Mouse (Mus musculus) CH12.LX (cell line): Measurements from ENCODE around the gene Ank3. TPM values are rescaled to one million over a fixed set of nuclear protein-coding genes. Genes with fewer than 3 reads are reported as not detected.

ENCODE experiments used
- DNase-seq: peaks from one replicate; pipeline ENCODE4 v3.0.0-alpha.2; 2013; ENCODE audit errors: extremely low read depth
- H3K27ac ChIP-seq: 2 replicates; pipeline ENCODE4 v1.5.1; 2012; ENCODE audit warnings: low read depth, mild to moderate bottlenecking, control low read depth, moderate library complexity; ENCODE audit not compliant: insufficient read depth
- H3K27me3 ChIP-seq: replicated peaks from 2 replicates; pipeline ENCODE3; 2012; ENCODE audit warnings: inconsistent platforms
- H3K36me3 ChIP-seq, 2 experiments: replicated peaks in 1 of 2; 2 replicates each; pipeline versions ENCODE3 to v1.6.1; 2012; ENCODE audit warnings: inconsistent platforms in 1 of 2, low read length in 1 of 2, mild to moderate bottlenecking in 1 of 2, mixed read lengths in 1 of 2, moderate library complexity in 1 of 2; ENCODE audit not compliant: control insufficient read depth in 1 of 2, insufficient read depth in 1 of 2
- H3K4me1 ChIP-seq, 2 experiments: 2 replicates each; pipeline ENCODE4 v1.6.1; 2012; ENCODE audit warnings: inconsistent platforms in 1 of 2, moderate library complexity in 1 of 2; ENCODE audit not compliant: insufficient read depth in 2 of 2, control insufficient read depth in 1 of 2
- H3K4me2 ChIP-seq: 2 replicates; pipeline ENCODE4 v1.6.1; 2012; ENCODE audit warnings: low read depth, mild to moderate bottlenecking, control low read depth; ENCODE audit not compliant: poor library complexity, insufficient read depth, severe bottlenecking
- H3K4me3 ChIP-seq, 3 experiments: fragments of 150-350 bp in 1 of 3; sonication (generic) in 1 of 3; replicated peaks in 1 of 3; 2 replicates each; pipeline versions ENCODE3 to v1.5.1; 2011 to 2012; ENCODE audit warnings: low read depth in 2 of 3, low read length in 2 of 3, mild to moderate bottlenecking in 2 of 3, moderate library complexity in 2 of 3, control low read depth in 1 of 3, improper control_type of control experiment in 1 of 3, inconsistent platforms in 1 of 3, mixed read lengths in 1 of 3; ENCODE audit not compliant: poor library complexity in 1 of 3
- H3K79me2 ChIP-seq: replicated peaks from 2 replicates; pipeline ENCODE4 v1.6.1; 2012; ENCODE audit warnings: mild to moderate bottlenecking, moderate library complexity; ENCODE audit not compliant: control insufficient read depth, poor library complexity, insufficient read depth, severe bottlenecking; ENCODE audit errors: extremely low read depth
- H3K9ac ChIP-seq: 2 replicates; pipeline ENCODE4 v1.6.1; 2012; ENCODE audit warnings: low read depth, mild to moderate bottlenecking, control low read depth, moderate library complexity; ENCODE audit not compliant: insufficient read depth
- H3K9me3 ChIP-seq: replicated peaks from 2 replicates; pipeline ENCODE3; 2012; ENCODE audit warnings: low read length, inconsistent platforms, mixed read lengths
- BHLHE40 ChIP-seq: IDR thresholded peaks from 2 replicates; pipeline ENCODE4 v1.6.1; 2011; ENCODE audit warnings: mild to moderate bottlenecking, low read depth, low read length, improper control_type of control experiment
- CHD1 ChIP-seq: IDR thresholded peaks from 2 replicates; pipeline ENCODE4 v1.6.1; 2012; ENCODE audit warnings: low read depth, low read length, improper control_type of control experiment, inconsistent platforms
- CTCF ChIP-seq, 2 experiments: IDR thresholded peaks in 1 of 2; conservative IDR thresholded peaks in 1 of 2; 2 replicates each; pipeline ENCODE4 v1.5.1; 2011 to 2012; ENCODE audit warnings: low read depth in 2 of 2, low read length in 2 of 2, improper control_type of control experiment in 1 of 2, inconsistent platforms in 1 of 2, mild to moderate bottlenecking in 1 of 2, moderate library complexity in 1 of 2
- E2F4 ChIP-seq: IDR thresholded peaks from 2 replicates; pipeline ENCODE4 v1.6.1; 2011; ENCODE audit warnings: low read depth, low read length, improper control_type of control experiment; ENCODE audit not compliant: insufficient replicate concordance
- ELF1 ChIP-seq: IDR thresholded peaks from 2 replicates; pipeline ENCODE4 v1.6.1; 2014; ENCODE audit warnings: low read depth, mild to moderate bottlenecking, inconsistent platforms, low read length, improper control_type of control experiment
- ETS1 ChIP-seq: conservative IDR thresholded peaks from 2 replicates; pipeline ENCODE4 v1.6.1; 2012; ENCODE audit warnings: low read depth, mild to moderate bottlenecking, inconsistent platforms, low read length, improper control_type of control experiment, moderate library complexity
- IRF4 ChIP-seq: IDR thresholded peaks from 2 replicates; pipeline ENCODE4 v1.6.1; 2014; ENCODE audit warnings: low read depth, mild to moderate bottlenecking, inconsistent platforms, low read length, improper control_type of control experiment
- JUND ChIP-seq: conservative IDR thresholded peaks from 2 replicates; pipeline ENCODE4 v1.6.1; 2011; ENCODE audit warnings: low read depth, low read length, improper control_type of control experiment
- KAT2A ChIP-seq: IDR thresholded peaks from 2 replicates; pipeline ENCODE4 v1.6.1; 2012; ENCODE audit warnings: low read length, improper control_type of control experiment, inconsistent platforms; ENCODE audit not compliant: insufficient replicate concordance
- MAX ChIP-seq: IDR thresholded peaks from 2 replicates; pipeline ENCODE4 v1.6.1; 2011; ENCODE audit warnings: low read length, improper control_type of control experiment
- MAZ ChIP-seq: IDR thresholded peaks from 2 replicates; pipeline ENCODE4 v1.6.1; 2012; ENCODE audit warnings: low read depth, mild to moderate bottlenecking, inconsistent platforms, low read length, improper control_type of control experiment, moderate library complexity
- NELFE ChIP-seq: IDR thresholded peaks from 2 replicates; pipeline ENCODE4 v1.6.1; 2011; ENCODE audit warnings: low read depth, low read length, improper control_type of control experiment
- PAX5 ChIP-seq: IDR thresholded peaks from 2 replicates; pipeline ENCODE4 v1.6.1; 2012; ENCODE audit warnings: low read length, inconsistent platforms, mixed read lengths
- POLR2A ChIP-seq: IDR thresholded peaks from 2 replicates; pipeline ENCODE4 v1.6.1; 2011; ENCODE audit warnings: low read depth, mild to moderate bottlenecking, improper control_type of control experiment, low read length
- POLR2AphosphoS2 ChIP-seq: IDR thresholded peaks from 2 replicates; pipeline ENCODE4 v1.6.1; 2011; ENCODE audit warnings: low read depth, low read length, improper control_type of control experiment
- RCOR1 ChIP-seq: conservative IDR thresholded peaks from 2 replicates; pipeline ENCODE4 v1.6.1; 2012; ENCODE audit warnings: low read depth, mild to moderate bottlenecking, inconsistent platforms, low read length, improper control_type of control experiment
- SMC3 ChIP-seq: IDR thresholded peaks from 2 replicates; pipeline ENCODE4 v1.6.1; 2011; ENCODE audit warnings: low read depth, low read length, improper control_type of control experiment
- TBP ChIP-seq: conservative IDR thresholded peaks from 2 replicates; pipeline ENCODE4 v1.6.1; 2011; ENCODE audit warnings: low read depth, low read length, improper control_type of control experiment
- UBTF ChIP-seq: IDR thresholded peaks from 2 replicates; pipeline ENCODE4 v1.6.1; 2012; ENCODE audit warnings: low read depth, mild to moderate bottlenecking, inconsistent platforms, low read length, improper control_type of control experiment, moderate library complexity
- USF2 ChIP-seq: conservative IDR thresholded peaks from 2 replicates; pipeline ENCODE4 v1.6.1; 2011; ENCODE audit warnings: low read depth, low read length, improper control_type of control experiment
- ZNF384 ChIP-seq: IDR thresholded peaks from 2 replicates; pipeline ENCODE4 v1.6.1; 2012; ENCODE audit warnings: low read depth, low read length, improper control_type of control experiment, inconsistent platforms
- dilution Hi-C: fragments of 300-500 bp; cut with MboI; formaldehyde crosslinking; loops from 2 replicates; pipeline ENCODE4 v1.14.3; 2020; ENCODE audit warnings: low sequenced_read_pairs; ENCODE audit not compliant: extremely low pct_unique_long_range_greater_than_20kb, extremely low pct_ligation_motif_present
- in situ Hi-C: fragments of 300-500 bp; cut with MboI; formaldehyde crosslinking; loops from 3 replicates; pipeline ENCODE4 v1.14.3; 2019; ENCODE audit warnings: low sequenced_read_pairs, low pct_ligation_motif_present, low pct_unique_long_range_greater_than_20kb, mixed read lengths
- polyA plus RNA-seq: library from polyadenylated mRNA; unstranded; fragments of >175 nt; gene quantifications from 2 replicates; pipeline ENCODE4 v1.2.1, GENCODE M21; 2012; ENCODE audit warnings: low read depth; ENCODE audit not compliant: insufficient read length
- total RNA-seq, 2 experiments: library from RNA; depleted of rRNA; stranded (reverse); fragments of 300-350 nt in 1 of 2; fragments of >200 nt in 1 of 2; gene quantifications; 2 replicates each; pipeline ENCODE4 v1.2.3; 2012 to 2014

Gene Ank3
- total and polyA plus RNA-seq, 3 experiments = 4.7 to 8.3 (median 6.2) TPM

DNA sequence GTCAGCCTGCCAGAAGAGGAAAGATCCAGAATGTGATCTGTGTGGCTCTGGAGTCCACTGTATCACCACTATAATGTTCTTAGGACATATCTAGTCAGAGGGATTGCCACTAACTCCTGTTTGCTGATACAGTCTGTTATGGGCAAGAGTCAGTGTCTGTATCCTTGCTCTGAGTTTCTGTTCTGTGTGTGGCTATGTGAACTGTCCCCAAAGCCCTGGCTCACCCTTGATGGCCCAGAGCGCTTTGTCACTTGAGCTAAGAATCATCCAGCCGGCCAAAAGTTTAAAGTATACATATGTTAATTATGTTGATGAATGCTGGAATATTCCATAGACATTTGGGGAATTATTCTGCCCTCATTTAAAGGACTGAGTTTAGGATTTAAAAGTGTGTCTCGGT lies 202.9 kb downstream of the Ank3 start:
- Histone ChIP-seq H3K9me3 (no peaks in the 10 kb centered on the region), H3K79me2 (no peaks in the 10 kb centered on the region), H3K27ac (no peak overlapping the region), H3K4me2 (no peak overlapping the region), H3K4me3 (no peak overlapping the region), H3K27me3 (no peaks in the 10 kb centered on the region), H3K4me1 (peaks cover 0 to 7% of the 10 kb centered on the region in 2 experiments; a peak in 2 of 4 replicates), H3K36me3 (peaks cover 0 to 9% of the 10 kb centered on the region in 2 experiments), H3K9ac (no peak overlapping the region)
- DNase-seq = no peak
- dilution Hi-C loops (no loop called here), in situ Hi-C loops (no loop called here)
- no peak for TF ChIP-seq ETS1
- no peak for TF ChIP-seq KAT2A
- TF ChIP-seq TBP = no peak
- TF ChIP-seq POLR2A = no peak
- TF ChIP-seq JUND = no peak
- TF ChIP-seq USF2 = no peak
- no peak for TF ChIP-seq ELF1
- TF ChIP-seq E2F4 = no peak
- no peak for TF ChIP-seq SMC3
- TF ChIP-seq PAX5 = no peak
- no peak for TF ChIP-seq MAX
- no peak for TF ChIP-seq RCOR1
- no peak for TF ChIP-seq IRF4
- no peak for TF ChIP-seq MAZ

DNA sequence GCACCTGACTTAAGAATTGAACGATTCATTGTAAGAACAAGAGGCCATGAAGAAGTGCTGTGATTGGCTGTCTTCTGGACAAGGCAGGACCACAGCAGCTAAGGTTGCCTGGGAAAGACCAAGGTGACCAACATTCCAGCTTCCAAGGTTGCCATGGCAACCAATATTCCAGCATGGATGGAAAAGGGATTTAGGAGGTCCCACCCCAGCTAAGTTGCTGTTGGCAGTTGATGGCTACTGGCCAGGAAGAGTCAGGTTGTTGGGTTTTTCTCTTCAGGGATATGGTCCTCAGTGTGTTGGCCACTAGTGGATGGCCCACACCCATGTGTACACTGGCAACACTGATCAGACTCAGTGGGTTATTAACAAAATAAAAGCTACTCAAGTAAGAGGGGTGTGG lies 204.1 kb downstream of the Ank3 start:
- Histone ChIP-seq H3K4me1 (peaks cover 0 to 7% of the 10 kb centered on the region in 2 experiments; a peak in 2 of 4 replicates), H3K27ac (no peak overlapping the region), H3K36me3 (peaks cover 0 to 7% of the 10 kb centered on the region in 2 experiments), H3K4me2 (no peak overlapping the region), H3K9me3 (no peaks in the 10 kb centered on the region), H3K79me2 (no peaks in the 10 kb centered on the region), H3K27me3 (no peaks in the 10 kb centered on the region), H3K4me3 (no peak overlapping the region), H3K9ac (no peak overlapping the region)
- in situ Hi-C loops (no loop called here), dilution Hi-C loops (no loop called here)
- no peak for TF ChIP-seq CHD1
- TF ChIP-seq ZNF384 = no peak
- TF ChIP-seq ETS1 = no peak
- no peak for TF ChIP-seq MAZ
- DNase-seq = no peak

DNA sequence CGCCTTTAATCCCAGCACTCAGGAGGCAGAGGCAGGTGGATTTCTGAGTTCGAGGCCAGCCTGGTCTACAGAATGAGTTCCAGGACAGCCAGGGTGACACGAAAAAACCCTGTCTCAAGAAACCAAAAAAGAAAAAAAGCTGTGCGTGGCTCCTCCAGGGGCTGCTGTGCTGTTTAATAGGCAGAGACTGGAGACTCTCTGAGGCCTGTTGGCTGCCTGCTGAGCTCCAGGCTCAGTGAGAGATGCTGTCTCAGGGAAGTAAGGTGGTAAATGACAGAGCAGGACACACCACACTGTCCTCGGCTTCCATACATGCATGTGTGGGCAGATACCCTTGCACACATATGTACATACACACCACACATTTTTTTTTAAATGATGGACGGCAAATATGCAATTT lies 206.0 kb downstream of the Ank3 start:
- peaks cover 0 to 7% of the 10 kb centered on the region in 2 experiments; a peak in 2 of 4 replicates for H3K4me1 ChIP-seq
- H3K9me3 ChIP-seq = no peaks in the 10 kb centered on the region
- dilution Hi-C loops = no loop called here
- H3K27me3 ChIP-seq = no peaks in the 10 kb centered on the region
- H3K27ac ChIP-seq = no peak overlapping the region
- in situ Hi-C loops = no loop called here
- H3K79me2 ChIP-seq = no peaks in the 10 kb centered on the region
- H3K4me3 ChIP-seq = no peak overlapping the region
- TF ChIP-seq SMC3 = no peak
- TF ChIP-seq BHLHE40 = no peak
- TF ChIP-seq CTCF (conservative IDR thresholded peaks at IDR 0.05 in 1 of 2, IDR thresholded peaks at IDR 0.05 in 1 of 2; ENCODE audit: low read depth in 2 of 2, low read length in 2 of 2) = no peak
- no peak for TF ChIP-seq KAT2A
- no peak for TF ChIP-seq MAX
- TF ChIP-seq POLR2AphosphoS2 = no peak
- no peak for TF ChIP-seq IRF4
- TF ChIP-seq RCOR1 = no peak
- no peak for TF ChIP-seq UBTF
- TF ChIP-seq NELFE = no peak
- TF ChIP-seq CHD1 = no peak
- H3K36me3 ChIP-seq = peaks cover 0 to 16% of the 10 kb centered on the region in 2 experiments
- DNase-seq = no peak
- H3K9ac ChIP-seq = no peak overlapping the region
- H3K4me2 ChIP-seq = no peak overlapping the region
